Mouse (Mus musculus): ENCODE data around the gene Pigk.

Gene Pigk

GRCm38 (mm10) chr3:152728238-152728637 lies 14.3 kb downstream of the Pigk start:
- in situ Hi-C loops (cut with MseI, MboI): no loop called here

GRCm38 (mm10) chr3:152733011-152733410 lies 19.1 kb downstream of the Pigk start:
- in situ Hi-C loops (cut with MseI, MboI): no loop called here

GRCm38 (mm10) chr3:152733513-152733912 lies 19.6 kb downstream of the Pigk start:
- in situ Hi-C loops (cut with MseI, MboI): no loop called here

GRCm38 (mm10) chr3:152734100-152734499 lies 20.2 kb downstream of the Pigk start:
- in situ Hi-C loops (cut with MseI, MboI): no loop called here

GRCm38 (mm10) chr3:152735601-152736250 lies 21.8 kb downstream of the Pigk start:
- in situ Hi-C loops (cut with MseI, MboI): no loop called here

GRCm38 (mm10) chr3:152744301-152744700 lies 30.4 kb downstream of the Pigk start:
- in situ Hi-C loops (cut with MseI, MboI): loop anchor here in 1 of 2 experiments (10.0 kb wide), 1 partner anchor 270 kb away; no protein-coding TSS in a partner anchor

- in situ Hi-C loops (cut with MseI, MboI): loop anchor here in 1 of 2 experiments (10.0 kb wide), 1 partner anchor 271 kb away; no protein-coding TSS in a partner anchor
These were observed 31.7 kb downstream of the Pigk start for GRCm38 (mm10) chr3:152745611-152746010.

- in situ Hi-C loops (cut with MseI, MboI): loop anchor here in 1 of 2 experiments (10.0 kb wide), 1 partner anchor 275 kb away; no protein-coding TSS in a partner anchor
These were observed 35.6 kb downstream of the Pigk start for GRCm38 (mm10) chr3:152749461-152749871.

- in situ Hi-C loops (cut with MseI, MboI): loop anchor here in 1 of 2 experiments (10.0 kb wide), 1 partner anchor 275 kb away; no protein-coding TSS in a partner anchor
These were observed 36.0 kb downstream of the Pigk start for GRCm38 (mm10) chr3:152749881-152750280.

- in situ Hi-C loops (cut with MseI, MboI): no loop called here
These were observed 39.0 kb downstream of the Pigk start for GRCm38 (mm10) chr3:152752911-152753310.

GRCm38 (mm10) chr3:152753345-152753744 lies 39.4 kb downstream of the Pigk start:
- in situ Hi-C loops (cut with MseI, MboI): no loop called here

- in situ Hi-C loops (cut with MseI, MboI): no loop called here
These were observed 40.2 kb downstream of the Pigk start for GRCm38 (mm10) chr3:152753920-152754764.

- in situ Hi-C loops (cut with MseI, MboI): no loop called here
These were observed 41.6 kb downstream of the Pigk start for GRCm38 (mm10) chr3:152755515-152755914.

GRCm38 (mm10) chr3:152756896-152757295 lies 43.0 kb downstream of the Pigk start:
- in situ Hi-C loops (cut with MseI, MboI): no loop called here

- in situ Hi-C loops (cut with MseI, MboI): no loop called here
These were observed 43.8 kb downstream of the Pigk start for GRCm38 (mm10) chr3:152757464-152758393.

- in situ Hi-C loops (cut with MseI, MboI): no loop called here
These were observed 44.7 kb downstream of the Pigk start for GRCm38 (mm10) chr3:152758500-152759032.

GRCm38 (mm10) chr3:152761116-152761515 lies 47.2 kb downstream of the Pigk start:
- in situ Hi-C loops (cut with MseI, MboI): no loop called here

GRCm38 (mm10) chr3:152761661-152762060 lies 47.8 kb downstream of the Pigk start:
- in situ Hi-C loops (cut with MseI, MboI): no loop called here

- in situ Hi-C loops (cut with MseI, MboI): no loop called here
These were observed 48.4 kb downstream of the Pigk start for GRCm38 (mm10) chr3:152762302-152762701.

- in situ Hi-C loops (cut with MseI, MboI): no loop called here
These were observed 49.4 kb downstream of the Pigk start for GRCm38 (mm10) chr3:152763139-152763882.
